Mouse (Mus musculus) thymus, postnatal 0 days (tissue): Measurements from ENCODE around the gene Rab3gap2. TPM values are rescaled to one million over a fixed set of nuclear protein-coding genes. Genes with fewer than 3 reads are reported as not detected.
"Not testable (repeated sequence)": the region's sequence is repeated elsewhere in the genome, so short reads cannot be mapped to it uniquely, and the experiment has no call there.

ENCODE experiments used
- DNase-seq: peaks from one replicate; pipeline ENCODE4 v3.0.0-alpha.2; 2015; ENCODE audit warnings: low spot score
- polyA plus RNA-seq: library from polyadenylated mRNA; unstranded; fragments of >200 nt; fragmentation: Nextera tagmentation; extraction: Ambion mirVana; gene quantifications from 2 replicates; pipeline ENCODE4 v1.2.1, GENCODE M21; 2015

Gene Rab3gap2
- polyA plus RNA-seq, 1 experiment from 2014 or later, result 16.8 TPM

DNA sequence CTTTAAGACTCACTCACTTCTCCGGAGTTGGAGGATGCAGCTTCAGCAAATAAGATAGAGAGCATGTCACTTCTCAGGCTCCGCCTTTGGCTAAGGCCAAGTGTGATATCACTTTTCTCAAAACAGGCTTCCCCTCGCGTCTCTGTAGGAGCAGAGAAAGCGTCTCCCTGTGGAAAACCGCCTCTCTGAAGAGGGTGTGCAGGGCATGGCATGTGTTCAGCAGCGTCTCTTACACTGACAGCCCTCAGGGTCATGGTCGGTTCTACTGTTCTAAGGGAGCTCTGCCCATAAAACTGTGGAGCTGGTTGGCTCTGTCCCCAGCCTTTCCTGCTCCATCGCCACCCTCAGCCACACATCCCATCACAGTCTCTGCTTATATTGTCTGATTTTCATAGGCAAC is 75.4 kb downstream of the Rab3gap2 start:
- DNase-seq, result no peak

DNA sequence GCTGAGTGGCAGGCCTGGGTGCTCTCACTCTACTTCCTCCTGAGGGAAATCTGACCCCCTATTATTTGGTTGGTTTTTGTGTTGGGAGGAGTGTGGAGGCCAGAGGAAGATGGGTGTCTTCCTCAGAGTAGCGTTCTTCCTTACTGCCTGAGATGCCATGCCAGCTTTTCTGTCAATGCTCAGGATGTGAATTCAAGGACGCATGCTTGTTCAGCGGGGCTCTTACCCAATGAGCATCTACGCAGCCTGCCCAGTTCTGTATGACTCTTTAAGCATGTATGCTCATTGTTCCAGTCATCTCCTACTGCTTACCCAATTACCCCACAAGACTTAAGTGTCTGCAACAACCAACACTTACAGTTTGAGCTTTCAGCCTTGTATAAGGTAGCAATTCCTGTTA is 76.7 kb downstream of the Rab3gap2 start:
- DNase-seq, result no peak

DNA sequence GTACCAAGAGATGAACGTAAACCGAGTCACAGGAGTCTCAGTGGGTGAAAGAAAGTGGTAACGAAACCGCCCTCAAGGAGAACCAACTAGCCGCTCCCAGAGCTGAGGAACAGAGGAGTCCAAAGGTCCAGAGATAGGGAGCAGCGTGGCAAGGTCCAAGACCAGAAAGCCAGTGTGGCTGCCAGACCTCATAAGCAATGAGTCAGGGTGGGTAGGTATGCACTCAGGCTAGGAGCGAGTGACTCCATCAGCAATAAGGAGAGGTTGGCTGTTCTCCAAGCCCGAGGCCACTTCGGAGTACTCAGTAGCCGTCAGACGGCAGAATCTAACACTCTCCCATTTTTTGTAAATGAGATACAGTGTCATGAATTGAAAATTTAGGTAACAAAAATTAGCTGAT is 78.9 kb downstream of the Rab3gap2 start:
- no peak for DNase-seq

DNA sequence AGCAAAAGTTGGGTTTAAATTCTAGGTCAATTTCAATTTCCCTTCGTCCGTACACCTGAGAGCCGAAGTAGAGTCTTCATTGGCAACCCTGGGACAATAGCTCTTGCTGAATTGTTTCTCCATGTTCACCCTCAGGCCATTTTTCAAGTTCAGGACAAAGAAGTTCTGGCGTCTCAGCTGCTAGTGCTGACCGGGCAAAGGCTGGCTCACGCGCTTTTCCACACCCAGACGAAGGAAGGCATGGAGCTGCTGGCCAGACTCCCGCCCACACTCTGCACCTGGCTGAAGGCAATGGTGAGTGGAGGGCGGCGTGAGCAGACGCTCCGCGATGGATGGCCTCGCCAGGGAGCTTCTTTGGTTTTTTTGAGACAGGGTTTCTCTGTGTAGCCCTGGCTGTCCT is 79.3 kb downstream of the Rab3gap2 start:
- DNase-seq, result no peak

DNA sequence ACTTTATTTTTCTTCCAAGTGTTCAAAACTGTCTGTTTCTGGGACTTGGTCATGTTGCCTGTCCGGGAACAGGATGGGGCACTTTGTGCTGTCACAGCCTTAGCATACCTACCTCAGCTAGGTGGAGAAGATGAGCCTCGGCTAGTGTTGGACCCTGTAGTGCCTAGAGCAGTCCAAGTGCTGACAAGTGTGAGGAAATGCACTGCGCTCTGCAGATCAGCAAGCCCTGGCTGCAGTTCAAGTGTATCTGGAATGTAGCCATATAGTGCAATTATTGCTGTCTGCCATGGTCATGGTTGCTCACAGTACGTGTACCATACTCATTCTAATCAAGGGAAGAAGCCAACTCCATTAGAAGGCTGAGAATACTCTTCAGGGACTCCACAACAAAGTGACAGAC is 80.8 kb downstream of the Rab3gap2 start:
- DNase-seq, result no peak

DNA sequence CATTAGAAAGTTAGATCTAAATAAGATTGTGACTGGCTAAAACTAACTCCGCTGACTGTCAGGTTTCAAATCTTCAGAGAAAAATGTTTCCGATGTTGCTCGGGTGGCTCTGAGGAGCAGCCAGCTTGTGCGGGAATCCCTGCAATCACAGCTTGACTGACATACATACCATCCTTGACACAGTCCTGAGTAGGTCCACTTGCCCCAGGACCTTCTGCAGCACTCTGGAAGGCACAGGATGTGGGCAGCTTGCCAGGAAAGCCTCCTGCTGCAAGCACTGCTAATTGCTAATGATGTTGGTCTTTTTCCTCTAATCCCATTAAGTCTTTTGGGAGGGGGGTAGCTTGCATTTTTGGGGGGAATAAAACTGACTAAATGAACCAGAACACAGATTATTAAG is 81.3 kb downstream of the Rab3gap2 start:
- no peak for DNase-seq

DNA sequence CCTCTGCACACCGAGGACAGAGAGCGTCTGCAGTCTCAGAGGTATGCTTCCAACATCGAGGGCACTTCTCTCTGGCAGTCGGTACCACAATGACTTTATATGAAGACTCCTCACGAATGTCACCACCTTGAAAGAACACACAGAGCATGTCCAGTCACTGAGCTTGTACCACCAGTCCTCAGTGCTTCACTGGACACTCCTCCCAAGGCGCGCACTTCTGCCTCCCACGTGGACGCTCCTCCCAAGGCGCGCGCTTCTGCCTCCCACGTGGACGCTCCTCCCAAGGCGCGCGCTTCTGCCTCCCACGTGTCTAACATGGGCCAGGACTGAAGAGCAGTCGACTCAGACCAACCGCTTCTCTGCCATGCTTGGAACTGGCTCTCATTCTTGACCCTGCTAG is 83.1 kb downstream of the Rab3gap2 start:
- no peak for DNase-seq

DNA sequence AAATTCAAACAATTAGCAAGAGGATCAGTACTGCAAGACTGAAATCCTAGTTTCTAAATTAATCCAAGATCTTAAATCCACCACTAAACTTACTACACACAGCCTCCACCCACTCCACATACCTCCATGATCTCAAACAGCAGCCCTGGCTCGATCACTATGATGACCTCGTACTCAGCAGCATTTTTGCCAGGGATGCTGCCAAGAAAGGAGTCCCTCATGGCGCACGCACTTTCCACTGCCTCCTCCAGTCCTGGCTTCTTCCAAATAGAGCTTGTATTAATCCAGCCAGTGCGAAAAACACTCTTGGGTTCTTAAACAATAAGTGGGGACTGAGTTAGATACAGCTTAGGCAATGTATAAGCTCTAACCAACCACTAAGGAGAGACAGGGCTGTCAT is 85.3 kb downstream of the Rab3gap2 start:
- no peak for DNase-seq

DNA sequence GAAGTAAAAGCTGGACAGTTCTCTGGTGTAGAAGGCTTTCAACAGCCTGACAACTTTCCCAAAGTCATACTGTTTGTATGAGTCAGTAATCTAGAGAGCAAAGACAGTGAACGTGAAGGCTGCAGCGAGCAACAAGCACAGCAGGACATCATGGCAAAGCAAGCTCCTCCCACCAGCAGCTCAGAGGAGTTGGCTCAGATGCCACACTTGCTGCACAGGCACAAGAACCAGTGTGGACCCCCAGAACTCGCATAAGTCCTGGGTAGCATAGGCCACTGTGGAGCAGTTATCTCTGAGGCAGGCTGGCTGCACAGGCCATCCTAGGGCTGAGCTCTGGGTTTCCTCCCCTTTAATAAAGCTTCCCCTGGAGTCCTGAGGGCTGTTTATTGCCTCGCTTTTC is 87.4 kb downstream of the Rab3gap2 start:
- no peak for DNase-seq

DNA sequence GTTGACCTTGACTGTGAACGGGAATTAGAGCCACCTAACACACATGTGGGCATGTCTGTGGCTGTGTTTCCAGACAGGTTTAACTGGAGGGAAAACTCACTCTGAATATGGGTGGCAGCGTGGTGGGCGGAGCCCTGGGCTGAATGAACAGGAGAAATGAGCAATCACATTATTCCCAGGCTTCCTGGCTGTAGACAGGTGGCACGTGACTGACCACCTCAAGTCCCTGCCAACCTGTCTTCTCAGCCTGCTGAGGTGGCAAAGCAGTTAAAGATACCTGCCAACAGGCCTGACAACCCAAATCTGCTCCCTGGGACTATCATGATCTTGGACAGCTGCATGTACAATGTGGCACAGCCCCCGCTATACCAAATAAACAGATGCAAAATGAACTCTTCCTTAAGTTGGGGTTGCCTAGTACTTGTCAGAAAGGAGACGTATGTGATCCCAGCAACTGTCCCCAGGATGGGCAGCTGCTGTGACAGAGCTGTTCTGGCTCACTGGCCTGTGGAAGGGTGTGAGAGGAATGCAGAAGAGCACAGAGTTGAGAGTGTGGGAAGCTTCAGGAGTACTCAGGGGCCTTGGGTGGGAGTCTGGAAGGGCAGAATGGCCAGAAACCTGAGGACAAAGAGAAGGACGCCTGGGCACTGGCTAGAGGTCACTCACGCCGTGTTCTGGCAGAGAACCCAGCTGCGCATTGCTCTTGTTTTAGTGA is 88.9 kb downstream of the Rab3gap2 start:
- no peak for DNase-seq

DNA sequence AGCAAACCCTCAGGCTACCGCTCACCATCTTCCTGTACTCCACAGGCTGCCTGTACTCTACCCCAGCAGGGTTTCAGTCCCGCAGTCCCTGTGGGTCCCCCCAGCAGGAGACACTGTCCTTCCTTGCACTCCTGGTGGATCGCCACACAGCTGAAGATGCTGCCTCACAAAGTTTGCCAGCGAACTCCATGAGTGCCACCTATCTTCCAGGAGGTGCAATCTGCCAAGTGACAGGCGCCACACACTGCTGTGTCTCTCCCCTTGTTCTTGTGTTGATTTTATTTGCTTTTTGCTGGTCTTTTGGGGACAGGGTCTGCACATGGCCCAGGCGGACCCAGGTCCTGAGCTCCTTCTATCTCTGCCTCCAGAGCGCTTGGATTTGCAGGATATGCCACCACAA is 92.9 kb downstream of the Rab3gap2 start:
- DNase-seq, result no peak

DNA sequence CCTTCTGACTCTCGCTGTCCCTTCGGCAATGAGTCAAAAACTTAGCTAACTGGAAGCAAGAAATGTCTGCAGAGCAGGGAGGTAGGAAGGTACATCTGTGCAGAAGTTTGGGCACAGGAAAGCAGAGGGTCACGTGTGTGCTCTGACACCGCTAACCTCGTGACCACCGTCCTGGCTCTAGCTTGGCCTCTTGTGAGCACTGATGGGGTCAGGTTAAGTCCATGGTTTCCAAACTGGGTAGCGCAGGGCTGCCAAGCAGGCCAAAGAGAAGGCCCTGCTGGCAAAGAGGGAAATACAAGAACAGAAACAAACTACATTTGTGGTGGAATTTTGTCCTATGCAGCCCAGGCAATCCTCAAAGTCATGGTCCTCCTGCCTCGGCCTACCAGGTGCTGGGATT is 94.6 kb downstream of the Rab3gap2 start:
- DNase-seq, result no peak

DNA sequence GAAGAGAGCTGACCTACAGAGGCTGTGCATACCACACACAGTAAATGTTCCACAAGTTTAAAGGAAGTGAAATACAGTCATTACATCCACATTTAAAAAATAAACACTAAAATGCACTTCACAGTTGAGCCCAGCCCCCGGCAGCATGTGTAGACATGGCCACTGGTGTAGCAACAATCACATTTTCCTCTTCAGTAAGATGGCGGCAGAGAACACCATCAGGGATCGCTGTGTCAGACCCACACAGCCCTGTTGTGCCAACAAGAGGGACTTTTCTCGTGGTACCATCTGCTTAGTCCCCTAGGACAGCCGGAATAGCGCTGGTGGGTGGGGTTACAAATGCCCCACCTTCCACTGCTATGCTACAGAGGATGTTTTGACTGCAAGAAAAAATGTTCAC is 98.9 kb downstream of the Rab3gap2 start:
- DNase-seq, result no peak

DNA sequence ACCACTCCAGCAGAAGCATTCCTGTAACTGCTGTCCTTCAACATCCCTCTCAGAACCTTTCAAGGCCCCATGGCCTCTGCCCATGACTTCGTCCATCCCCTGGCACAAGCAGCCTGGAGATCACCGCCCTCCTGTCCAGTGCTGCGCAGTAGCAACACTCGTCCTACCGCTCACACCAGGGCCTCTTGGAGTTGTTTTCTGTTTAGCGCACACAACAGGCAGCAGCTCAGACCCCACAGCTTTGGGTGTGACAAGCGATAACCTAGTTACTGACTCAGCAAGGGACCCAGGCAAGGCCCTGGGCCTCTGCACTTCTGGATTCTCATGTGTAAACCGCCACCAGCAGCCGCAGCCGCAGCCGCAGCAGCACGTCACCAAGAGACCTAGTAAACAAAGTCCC is 102.9 kb downstream of the Rab3gap2 start:
- DNase-seq, result no peak

DNA sequence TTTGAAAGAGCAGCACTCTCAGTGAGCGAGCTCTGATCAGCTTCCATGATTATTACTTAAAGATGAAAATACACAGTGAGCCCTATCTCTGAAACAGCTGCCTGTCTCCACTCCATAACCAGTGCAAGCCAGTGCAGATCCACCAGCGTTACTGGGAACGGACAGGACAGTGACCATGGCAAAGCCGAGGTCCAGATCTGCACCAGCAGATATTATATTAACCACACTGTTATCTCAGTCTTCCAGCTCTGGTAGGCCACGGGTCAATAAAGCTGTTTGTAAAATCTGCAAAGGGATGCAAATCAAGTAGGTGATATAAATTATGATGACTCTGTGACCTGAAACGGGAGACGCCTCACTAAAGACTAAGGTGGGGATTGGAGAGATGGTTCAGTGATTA is 103.7 kb downstream of the Rab3gap2 start:
- no peak for DNase-seq

DNA sequence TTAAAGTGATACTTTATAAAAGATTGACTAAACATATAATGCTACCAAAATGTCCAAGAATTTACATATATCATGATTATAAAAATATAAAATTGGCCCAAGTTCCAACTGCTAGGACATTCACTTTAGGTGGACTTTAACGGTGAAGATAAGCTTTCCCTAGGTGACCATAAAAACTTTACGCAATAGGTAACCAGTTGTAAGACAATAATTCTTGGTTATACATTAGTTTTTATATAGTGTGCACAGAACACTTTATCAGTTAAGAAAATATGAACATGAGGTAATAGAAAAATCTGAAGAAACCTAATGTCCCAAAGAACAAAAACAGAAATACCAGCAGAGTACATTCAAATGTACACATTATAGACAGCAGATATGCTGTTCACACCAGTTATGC is 104.4 kb downstream of the Rab3gap2 start:
- DNase-seq, result no peak

DNA sequence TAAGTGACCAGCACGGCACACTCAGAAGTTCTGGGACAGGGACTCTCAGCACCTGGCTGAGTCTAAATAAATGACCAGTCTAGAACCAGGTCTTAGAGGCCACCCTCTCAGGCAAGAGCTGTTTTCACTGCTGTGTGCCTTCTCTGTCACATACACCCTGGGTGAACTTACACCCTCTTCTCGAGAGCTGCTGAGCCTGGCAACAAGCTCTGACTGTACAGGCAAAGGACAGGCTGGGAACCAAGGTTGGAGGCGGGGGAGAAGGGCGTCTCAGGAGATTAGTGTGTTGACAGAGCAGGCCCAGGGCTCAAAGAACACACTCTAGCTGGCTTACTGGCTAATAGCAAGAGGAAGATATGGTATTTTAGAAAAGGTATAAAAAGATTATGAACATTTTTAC is 105.0 kb downstream of the Rab3gap2 start:
- no peak for DNase-seq

DNA sequence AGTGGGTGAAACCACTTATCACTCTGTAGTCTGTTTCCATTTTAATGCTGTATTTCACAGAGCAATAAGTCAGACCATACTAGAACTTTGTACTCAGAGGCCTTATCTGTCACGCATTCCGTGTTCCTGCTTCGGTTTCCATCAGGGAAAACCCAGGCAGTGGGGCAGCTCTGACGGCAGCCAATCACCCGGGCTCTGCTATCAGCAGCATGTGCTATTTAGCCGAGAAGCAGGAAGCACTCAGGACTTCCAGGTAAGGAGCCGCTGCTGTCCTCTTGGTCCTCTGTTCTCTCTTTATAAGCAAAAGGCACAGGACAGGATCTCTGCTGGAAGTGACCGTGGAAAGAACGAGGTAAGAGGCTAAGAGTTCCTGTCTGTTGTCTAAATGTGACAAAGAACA is 108.0 kb downstream of the Rab3gap2 start:
- no peak for DNase-seq

DNA sequence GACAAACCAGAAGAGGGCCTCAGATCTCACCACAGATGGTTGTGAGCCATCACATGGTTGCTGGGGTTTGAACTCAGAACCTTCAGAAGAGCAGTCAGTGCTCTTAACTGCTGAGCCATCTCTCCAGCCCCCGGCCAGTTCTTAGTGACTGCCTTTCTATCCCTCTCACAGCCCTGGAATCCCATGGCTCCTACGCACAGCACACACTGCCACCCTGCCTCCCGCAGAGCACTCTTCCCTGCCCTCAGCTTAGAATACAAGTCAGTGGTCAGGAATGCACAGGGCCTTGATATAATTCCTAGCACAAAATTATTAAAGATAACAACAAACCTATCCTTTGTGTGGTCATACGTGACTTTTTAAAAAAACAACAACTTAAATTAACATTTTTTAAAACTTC is 110.6 kb downstream of the Rab3gap2 start:
- no peak for DNase-seq

DNA sequence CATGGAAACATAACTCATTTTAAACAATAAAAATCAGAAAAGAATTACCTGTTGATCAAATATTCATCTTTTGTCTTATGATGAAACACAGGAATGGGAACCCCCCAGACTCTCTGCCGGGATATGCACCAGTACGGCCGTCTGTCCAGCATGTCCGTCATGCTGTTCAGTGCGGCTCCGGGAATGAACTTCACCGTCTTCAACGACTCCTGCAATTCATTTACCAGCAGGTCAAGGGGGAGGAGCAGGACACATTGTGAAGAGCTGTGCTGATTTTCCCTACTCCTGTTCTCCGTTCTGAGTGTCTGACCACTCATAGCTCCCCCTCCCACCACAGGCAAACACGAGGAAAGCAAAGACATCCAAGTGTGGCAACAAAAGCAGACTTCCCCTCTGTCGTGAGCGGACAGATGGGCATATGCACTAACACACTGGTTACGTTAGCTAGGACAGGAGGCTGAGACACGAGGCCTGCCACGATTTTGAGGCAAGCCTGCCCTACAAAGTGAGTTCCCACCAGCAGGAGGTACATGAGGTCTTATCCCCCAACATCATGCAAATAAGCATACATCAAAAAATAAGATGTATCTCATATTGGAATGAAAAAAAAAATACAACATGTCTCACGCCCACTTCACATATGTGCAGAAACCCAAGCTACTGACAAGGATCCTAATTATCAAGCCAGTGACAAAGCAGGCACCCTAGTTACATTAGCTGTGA is 112.1 kb downstream of the Rab3gap2 start:
- DNase-seq, result no peak

DNA sequence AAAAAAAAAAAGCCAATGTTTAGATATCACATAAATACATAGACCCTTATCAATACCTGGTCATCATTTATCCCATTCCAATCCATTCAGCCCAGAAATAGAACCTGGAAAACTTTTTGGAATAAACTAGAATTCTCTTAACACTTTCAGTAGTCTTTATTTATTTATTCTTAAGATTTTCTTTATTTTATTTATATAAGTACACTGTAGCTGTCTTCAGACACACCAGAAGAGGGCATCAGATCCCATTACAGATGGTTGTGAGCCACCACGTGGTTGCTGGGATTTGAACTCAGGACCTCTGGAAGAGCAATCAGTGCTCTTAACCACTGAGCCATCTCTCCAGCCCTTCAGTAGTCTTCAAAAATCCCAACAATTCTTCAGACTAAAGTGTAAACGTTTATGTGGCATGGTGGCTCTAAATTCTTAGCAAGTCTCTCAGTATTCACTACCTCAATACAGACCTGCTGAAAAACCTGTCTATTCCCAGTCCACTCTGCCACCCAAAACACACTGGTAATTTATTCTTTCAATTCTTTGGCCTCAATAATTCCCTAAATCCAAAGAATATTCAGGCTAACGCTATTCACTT is 123.9 kb downstream of the Rab3gap2 start:
- not testable (repeated sequence) for DNase-seq

DNA sequence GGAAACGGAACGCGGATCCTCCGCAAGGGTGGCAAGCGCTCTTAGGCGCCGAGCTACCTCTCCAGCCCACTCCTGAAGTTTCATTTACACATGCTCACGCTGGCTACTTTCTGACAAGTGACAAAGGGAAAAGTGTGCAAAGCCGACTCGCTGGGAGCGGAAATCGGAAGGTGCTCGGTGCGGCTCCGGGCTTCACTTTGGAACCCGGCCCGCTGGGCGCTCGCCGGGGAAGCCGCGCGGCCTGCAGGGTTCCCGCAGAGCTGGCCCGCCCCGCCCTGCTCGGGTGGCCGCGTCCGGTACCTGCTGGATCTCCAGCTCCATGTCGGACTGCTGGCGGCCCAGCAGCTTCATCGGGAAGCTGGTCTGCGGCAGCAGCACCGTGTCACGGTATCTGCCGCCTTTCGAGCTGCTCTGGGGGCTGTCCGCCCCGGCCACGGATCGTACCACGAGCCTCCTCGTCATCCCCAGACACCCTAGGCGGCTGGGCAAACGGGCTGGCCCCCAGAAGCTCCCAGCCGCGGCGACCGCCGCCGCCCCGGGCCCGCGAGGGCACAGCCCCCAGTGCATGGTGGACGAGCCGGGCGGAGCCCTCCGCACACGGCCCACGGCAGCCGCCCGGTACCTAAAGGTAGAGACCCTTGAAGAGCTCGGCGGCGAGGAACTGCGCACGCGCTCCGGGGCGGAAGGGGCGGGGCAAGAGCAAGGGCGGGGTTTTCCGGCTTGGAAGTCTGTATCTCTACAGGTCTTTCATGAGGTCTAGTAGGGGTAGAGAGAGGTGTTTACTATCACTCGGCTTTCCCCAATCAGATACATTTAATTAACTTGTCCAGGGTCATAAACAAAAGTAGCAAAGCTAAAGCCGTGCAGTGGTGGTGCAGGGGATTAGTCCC is 125.0 kb downstream of the Rab3gap2 start, which contains the start of gene Iars2:
Iars2 (minus strand) TSS at position 676 of the 890 bp plus-strand sequence.
- peak; percentile 92 for DNase-seq
